Mouse (Mus musculus) heart, adult 2 months (tissue): ENCODE results near the gene Tcl1. TPM values are rescaled to one million over a fixed set of nuclear protein-coding genes. Genes with fewer than 3 reads are reported as not detected.
"Not testable (repeated sequence)": the region's sequence is repeated elsewhere in the genome, so short reads cannot be mapped to it uniquely, and the experiment has no call there.

Source experiments
- DNase-seq, 2 experiments: peaks; one replicate each; pipeline ENCODE4 v3.0.0; 2021
- H3K27ac ChIP-seq: fragments of 200-600 bp; 2 replicates; pipeline ENCODE4 v1.8.1; 2022
- H3K27me3 ChIP-seq: fragments of 200-500 bp; 2 replicates; pipeline ENCODE4 v1.6.1; 2012; ENCODE audit warnings: mild to moderate bottlenecking, low read length, inconsistent platforms, mixed read lengths; ENCODE audit not compliant: control insufficient read depth, insufficient read depth
- H3K36me3 ChIP-seq: fragments of 200-500 bp; 2 replicates; pipeline ENCODE4 v1.6.1; 2012; ENCODE audit warnings: low read length, inconsistent platforms; ENCODE audit not compliant: control insufficient read depth, insufficient read depth
- H3K4me1 ChIP-seq: fragments of 200-500 bp; 2 replicates; pipeline ENCODE4 v1.6.1; 2011; ENCODE audit warnings: low read length; ENCODE audit not compliant: control insufficient read depth, insufficient read depth
- H3K4me3 ChIP-seq: fragments of 200-600 bp; 2 replicates; pipeline ENCODE4 v1.8.1; 2022
- H3K79me2 ChIP-seq: fragments of 200-500 bp; replicated peaks from 2 replicates; pipeline ENCODE4 v1.6.1; 2012; ENCODE audit warnings: mild to moderate bottlenecking, inconsistent platforms, low read length, moderate library complexity, mixed read lengths; ENCODE audit not compliant: control insufficient read depth, insufficient read depth
- H3K9ac ChIP-seq: fragments of 200-500 bp; 2 replicates; pipeline ENCODE4 v1.6.1; 2012; ENCODE audit warnings: low read depth, mild to moderate bottlenecking, control low read depth, inconsistent platforms, low read length, mixed read lengths
- CTCF ChIP-seq: fragments of 200-600 bp; IDR thresholded peaks from 2 replicates; pipeline ENCODE4 v1.8.1; 2022; ENCODE audit warnings: antibody characterized with exemption, mild to moderate bottlenecking, moderate library complexity
- EP300 ChIP-seq: fragments of 200-500 bp; IDR thresholded peaks from 2 replicates; pipeline ENCODE4 v1.6.1; 2011; ENCODE audit warnings: low read depth, low read length, control low read depth; ENCODE audit not compliant: insufficient read depth
- POLR2A ChIP-seq: fragments of 200-500 bp; IDR thresholded peaks from 2 replicates; pipeline ENCODE4 v1.6.1; 2011; ENCODE audit warnings: mild to moderate bottlenecking, low read depth, low read length, control low read depth; ENCODE audit not compliant: insufficient read depth
- WGBS: fragments of 180-500 bp; shearing (Covaris S2); methylation state at CpG from one replicate; pipeline ENCODE4 v1.1.7; 2018; 5-methylcytosine and 5-hydroxymethylcytosine counted together
- intact Hi-C: fragments of 180-260 bp; cut with DNase I; formaldehyde crosslinking; loops from one replicate; pipeline ENCODE4 v1.15.1; 2025
- polyA plus RNA-seq: library from polyadenylated mRNA; depleted of rRNA; stranded (reverse); fragments of >200 nt; gene quantifications from 2 replicates; pipeline ENCODE4 v1.2.3, GENCODE M21; 2012
- total RNA-seq, 2 experiments: library from RNA; stranded (reverse); gene quantifications; 2 replicates each; pipeline ENCODE4 v1.2.3; 2021

Gene Tcl1
- total and polyA plus RNA-seq, 3 experiments = not detected

DNA sequence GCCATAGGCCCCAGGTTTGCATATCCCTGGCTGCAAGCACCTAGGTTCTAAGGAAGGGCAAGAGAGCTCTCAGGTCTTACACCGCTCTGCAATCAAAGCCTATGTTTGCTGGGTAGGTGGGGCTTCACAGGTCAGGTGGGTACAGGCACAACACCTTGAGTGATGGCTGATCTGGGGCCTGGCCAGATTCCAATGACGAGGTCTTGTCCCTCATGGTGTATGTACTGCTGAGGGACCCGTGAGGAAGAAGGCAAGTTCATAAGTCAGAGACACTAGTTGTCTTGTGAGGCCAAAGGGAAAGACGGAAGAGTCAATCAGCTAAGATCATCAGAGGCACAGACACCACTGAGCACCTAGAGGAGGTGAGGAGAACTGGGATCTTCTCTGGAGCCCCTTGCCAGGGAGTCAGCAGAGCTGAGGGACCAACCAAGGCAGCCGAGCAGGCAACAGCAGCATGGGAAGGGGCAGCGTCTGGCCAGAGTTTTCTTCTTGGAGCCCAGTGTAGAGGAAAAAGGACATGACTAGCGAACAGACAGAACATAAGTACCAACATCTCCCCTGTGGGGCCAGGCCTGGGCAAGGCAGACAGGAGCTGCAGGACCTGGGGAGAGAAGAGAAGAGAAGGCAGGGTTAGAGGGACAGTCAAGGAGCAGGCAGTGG is 5.4 kb downstream of the Tcl1 start:
- intact Hi-C loops = no loop called here
- 77% methylated on average over 7 of the region's 7 CpGs for WGBS
- Histone ChIP-seq H3K36me3 (no peaks in the 10 kb centered on the region), H3K27me3 (no peaks in the 10 kb centered on the region), H3K4me1 (no peaks in the 10 kb centered on the region), H3K9ac (no peak overlapping the region), H3K27ac (no peak overlapping the region), H3K79me2 (no peaks in the 10 kb centered on the region), H3K4me3 (no peak overlapping the region)
- TF ChIP-seq CTCF (no peak), POLR2A (no peak), EP300 (no peak)
- no peak for DNase-seq

DNA sequence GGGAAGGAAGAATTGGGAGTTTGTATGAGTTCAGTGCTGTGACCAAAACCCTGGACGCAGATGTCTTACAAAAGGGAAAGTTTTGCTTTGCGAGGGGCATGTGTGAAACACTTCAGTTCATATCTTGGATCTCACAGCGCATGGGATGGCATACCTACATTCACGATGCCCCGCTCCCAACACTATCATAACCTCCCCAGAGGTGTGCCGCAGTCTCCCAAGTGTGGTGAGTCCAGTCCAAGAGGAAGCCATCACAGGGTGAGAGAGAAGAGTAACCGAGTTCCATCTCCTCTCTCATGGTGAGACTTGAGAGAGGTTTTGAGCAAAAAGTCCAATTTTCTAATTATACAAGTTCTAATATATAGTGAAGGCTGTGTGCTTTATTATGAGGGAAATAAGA is 13.4 kb downstream of the Tcl1 start:
- no peak overlapping the region for H3K4me3 ChIP-seq
- DNase-seq = no peak
- 89% methylated on average over 7 of the region's 7 CpGs for WGBS
- H3K9ac ChIP-seq = no peak overlapping the region
- TF ChIP-seq CTCF (no peak), EP300 (no peak), POLR2A (no peak)
- no peaks in the 10 kb centered on the region for H3K4me1 ChIP-seq
- no peaks in the 10 kb centered on the region for H3K27me3 ChIP-seq
- H3K36me3 ChIP-seq = no peaks in the 10 kb centered on the region
- no peak overlapping the region for H3K27ac ChIP-seq
- no peaks in the 10 kb centered on the region for H3K79me2 ChIP-seq
- intact Hi-C loops = no loop called here

DNA sequence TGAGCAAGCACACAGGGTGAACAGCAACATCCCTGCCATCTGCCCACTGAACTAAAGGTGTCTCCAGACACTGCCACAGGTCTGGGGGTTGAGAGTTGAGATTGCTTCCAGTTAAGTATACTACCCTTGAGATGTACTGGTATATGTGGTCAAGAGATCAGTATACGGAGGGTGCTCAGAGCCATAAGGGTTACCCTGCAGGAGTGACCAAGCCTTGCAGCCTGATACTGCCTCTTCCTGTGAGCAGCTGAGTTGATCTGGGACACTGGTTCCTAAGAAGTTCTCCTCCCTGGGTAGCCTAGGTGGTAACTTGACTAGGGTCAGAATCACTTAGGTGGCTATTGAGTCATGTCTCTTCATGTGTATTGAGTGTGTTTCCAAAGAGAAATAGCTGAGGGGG is 14.2 kb downstream of the Tcl1 start:
- no peak for DNase-seq
- H3K4me3 ChIP-seq = no peak overlapping the region
- H3K4me1 ChIP-seq = no peaks in the 10 kb centered on the region
- no peaks in the 10 kb centered on the region for H3K36me3 ChIP-seq
- H3K9ac ChIP-seq = no peak overlapping the region
- H3K27ac ChIP-seq = no peak overlapping the region
- intact Hi-C loops = no loop called here
- no peaks in the 10 kb centered on the region for H3K79me2 ChIP-seq
- 82% methylated on average over 1 of the region's 1 CpGs for WGBS
- no peaks in the 10 kb centered on the region for H3K27me3 ChIP-seq
- TF ChIP-seq CTCF (no peak), EP300 (no peak), POLR2A (no peak)

DNA sequence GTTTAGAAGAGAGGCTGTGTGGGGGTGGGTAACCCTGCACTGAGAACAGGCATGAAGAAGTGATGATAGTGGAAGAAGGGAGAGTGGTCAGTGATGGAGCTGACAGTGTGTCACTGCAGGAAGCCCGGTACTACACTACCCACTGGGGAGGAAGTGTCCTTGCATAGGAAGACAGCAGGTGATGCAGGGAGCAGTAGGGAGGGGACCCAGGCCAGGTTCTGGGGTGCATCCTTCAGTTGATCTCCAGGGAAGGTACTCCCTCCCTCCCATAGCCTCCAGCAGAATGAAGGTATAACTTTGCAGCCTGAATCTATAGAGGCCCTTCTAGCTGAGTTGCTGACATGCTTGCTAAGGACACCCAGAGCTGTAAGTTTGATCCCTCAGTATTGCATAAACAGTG is 15.5 kb downstream of the Tcl1 start:
- intact Hi-C loops = no loop called here
- Histone ChIP-seq H3K27me3 (no peaks in the 10 kb centered on the region), H3K4me1 (no peaks in the 10 kb centered on the region), H3K4me3 (no peak overlapping the region), H3K9ac (no peak overlapping the region), H3K36me3 (no peaks in the 10 kb centered on the region), H3K79me2 (no peaks in the 10 kb centered on the region), H3K27ac (no peak overlapping the region)
- TF ChIP-seq CTCF = no peak
- no peak for TF ChIP-seq POLR2A
- TF ChIP-seq EP300 = no peak
- no peak for DNase-seq
- 35% methylated on average over 1 of the region's 1 CpGs for WGBS

DNA sequence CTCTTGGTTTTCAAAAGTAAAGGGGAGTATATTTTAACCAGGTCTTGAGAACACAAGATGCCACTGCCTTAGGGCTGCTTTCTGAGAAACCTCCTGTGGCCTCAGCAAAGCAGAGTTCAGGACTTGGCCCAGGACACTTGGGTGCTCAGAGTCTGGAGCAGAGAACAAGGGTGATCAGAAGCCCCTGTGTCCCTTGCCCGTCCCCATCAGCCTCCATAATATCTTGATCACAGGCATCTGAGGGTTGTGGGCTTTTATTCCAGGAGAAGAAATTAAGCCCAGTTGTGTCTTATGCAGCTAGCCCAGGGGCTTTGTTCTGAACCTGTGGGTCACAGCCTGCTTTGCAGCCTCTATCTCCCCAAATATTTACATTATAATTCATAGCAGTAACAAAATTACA is 20.9 kb downstream of the Tcl1 start, which contains the start of gene Tcl1b4:
Gene Tcl1b4, plus strand, starts transcription at position 301 of the 400 bp plus-strand sequence.
- H3K79me2 ChIP-seq, H3K27me3 ChIP-seq, H3K4me3 ChIP-seq, intact Hi-C loops, H3K27ac ChIP-seq, H3K36me3 ChIP-seq, DNase-seq, H3K9ac ChIP-seq, H3K4me1 ChIP-seq: not testable (repeated sequence)
- WGBS = 61% methylated on average over 1 of the region's 1 CpGs

DNA sequence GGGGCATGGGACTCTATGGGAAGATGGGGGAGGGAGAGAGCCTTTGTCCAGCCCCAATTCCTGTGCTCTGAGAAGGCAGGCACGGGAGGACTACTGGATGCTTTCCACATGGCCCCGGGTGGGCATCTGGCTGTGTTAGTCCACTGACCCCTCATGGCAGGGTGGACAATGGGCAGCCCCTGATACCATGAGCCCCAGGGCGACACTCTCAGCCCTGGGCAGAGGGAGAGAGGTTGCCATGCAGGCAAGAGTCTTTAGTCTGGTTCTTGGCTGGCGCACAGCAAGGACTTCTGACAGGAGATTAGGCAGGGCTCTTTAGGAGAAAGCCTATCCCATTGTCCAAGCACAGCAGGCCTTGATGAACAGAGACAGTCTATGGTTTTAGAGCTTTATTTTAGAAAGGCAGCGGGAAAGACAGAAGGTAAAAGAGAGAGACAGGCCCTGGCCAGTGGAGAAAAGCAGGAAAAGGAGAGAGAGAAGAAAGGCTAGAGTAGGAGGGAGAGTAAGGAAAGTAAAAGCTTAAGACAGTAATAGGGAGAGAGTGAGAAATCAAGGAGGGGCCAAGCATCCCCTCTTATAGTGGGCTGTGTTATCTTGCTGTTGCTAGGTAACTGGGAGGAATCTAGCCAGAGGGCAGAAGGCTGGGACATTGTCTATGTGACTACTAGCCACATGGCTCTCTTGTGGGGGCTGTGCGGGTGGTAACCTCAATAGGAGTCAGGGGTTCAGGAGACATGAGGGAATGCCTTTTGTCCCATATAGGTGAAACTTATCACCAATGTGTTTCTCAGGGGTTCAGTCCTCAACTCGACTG is 22.7 kb downstream of the Tcl1 start:
- 59% methylated on average over 7 of the region's 7 CpGs for WGBS
- H3K27ac ChIP-seq, H3K27me3 ChIP-seq, H3K4me1 ChIP-seq, H3K79me2 ChIP-seq, DNase-seq, intact Hi-C loops, H3K36me3 ChIP-seq, H3K9ac ChIP-seq, H3K4me3 ChIP-seq: not testable (repeated sequence)

DNA sequence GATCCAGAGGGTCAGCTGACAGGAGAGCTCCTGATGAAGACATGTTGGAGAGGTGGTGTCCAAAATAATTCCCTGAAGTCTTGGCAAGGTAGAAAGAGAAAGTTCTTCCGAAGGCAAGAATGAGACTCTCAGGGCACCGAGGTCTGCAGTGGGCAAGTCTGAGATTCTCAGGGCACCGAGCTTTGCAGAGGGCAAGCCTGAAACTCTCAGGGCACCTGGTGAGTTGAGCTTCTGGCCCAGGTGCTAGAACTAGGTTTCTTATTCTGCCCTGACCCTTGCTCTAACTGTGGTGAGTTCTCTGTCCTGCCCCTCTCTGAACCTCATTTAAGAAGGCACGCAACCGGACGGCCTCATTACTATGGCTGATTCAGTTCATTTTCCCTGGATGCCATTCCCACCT is 31.9 kb downstream of the Tcl1 start, which contains the start of gene Tcl1b3:
Gene Tcl1b3, plus strand, starts transcription at position 301 of the 400 bp plus-strand sequence.
- H3K36me3 ChIP-seq, H3K79me2 ChIP-seq, H3K4me1 ChIP-seq, H3K4me3 ChIP-seq, intact Hi-C loops, H3K27ac ChIP-seq, H3K9ac ChIP-seq, H3K27me3 ChIP-seq, DNase-seq: not testable (repeated sequence)
- 85% methylated on average over 6 of the region's 6 CpGs for WGBS
